Mouse (Mus musculus) urinary bladder, postnatal 4 days (tissue): ENCODE data around the gene Cfap299.

ENCODE experiments used
- DNase-seq, 2 experiments: peaks; one replicate each; pipeline ENCODE4 v3.0.0; 2021 to 2022; ENCODE audit warnings: low spot score in 2 of 2

Cfap299 gene

GRCm38 (mm10) chr5:98616902-98617301 lies 287.8 kb downstream of the Cfap299 start:
- no peak for DNase-seq

- no peak for DNase-seq
Observed at GRCm38 (mm10) chr5:98617416-98617815, 288.3 kb downstream of the Cfap299 start.

GRCm38 (mm10) chr5:98650345-98650744 lies 321.2 kb downstream of the Cfap299 start:
- DNase-seq, result no peak

- DNase-seq, result no peak
Observed at GRCm38 (mm10) chr5:98651049-98651448, 321.9 kb downstream of the Cfap299 start.

GRCm38 (mm10) chr5:98688254-98688653 lies 359.1 kb downstream of the Cfap299 start:
- DNase-seq, result no peak

- DNase-seq, result no peak
Observed at GRCm38 (mm10) chr5:98692070-98692469, 363.0 kb downstream of the Cfap299 start.

GRCm38 (mm10) chr5:98696336-98696735 lies 367.2 kb downstream of the Cfap299 start:
- DNase-seq, result no peak

GRCm38 (mm10) chr5:98703963-98704362 lies 374.9 kb downstream of the Cfap299 start:
- no peak for DNase-seq

GRCm38 (mm10) chr5:98706597-98706996 lies 377.5 kb downstream of the Cfap299 start:
- no peak for DNase-seq

- DNase-seq, result no peak
Observed at GRCm38 (mm10) chr5:98715392-98715791, 386.3 kb downstream of the Cfap299 start.

GRCm38 (mm10) chr5:98732157-98733009 lies 403.3 kb downstream of the Cfap299 start:
- DNase-seq, result no peak

GRCm38 (mm10) chr5:98733010-98733399 lies 403.9 kb downstream of the Cfap299 start:
- DNase-seq, result no peak

- no peak for DNase-seq
Observed at GRCm38 (mm10) chr5:98761858-98762652, 433.0 kb downstream of the Cfap299 start.

- DNase-seq, result no peak
Observed at GRCm38 (mm10) chr5:98778588-98778987, 449.5 kb downstream of the Cfap299 start.

GRCm38 (mm10) chr5:98782066-98782465 lies 453.0 kb downstream of the Cfap299 start:
- no peak for DNase-seq

GRCm38 (mm10) chr5:98787735-98788134 lies 458.6 kb downstream of the Cfap299 start:
- no peak for DNase-seq

- DNase-seq, result no peak
Observed at GRCm38 (mm10) chr5:98788568-98788967, 459.5 kb downstream of the Cfap299 start.

- DNase-seq, result no peak
Observed at GRCm38 (mm10) chr5:98790894-98791607, 461.9 kb downstream of the Cfap299 start.

- DNase-seq, result no peak
Observed at GRCm38 (mm10) chr5:98801495-98801894, 472.4 kb downstream of the Cfap299 start.

GRCm38 (mm10) chr5:98804761-98805160 lies 475.7 kb downstream of the Cfap299 start:
- DNase-seq, result no peak

GRCm38 (mm10) chr5:98806492-98806891 lies 477.4 kb downstream of the Cfap299 start:
- DNase-seq, result no peak

GRCm38 (mm10) chr5:98807022-98807421 lies 477.9 kb downstream of the Cfap299 start:
- no peak for DNase-seq
